Mouse (Mus musculus) right cerebral cortex, postnatal 25 days (tissue): ENCODE measurements at regions not wholly inside any gene's neighbourhood (a gene's known extent, or its start where the extent isn't known, plus 50 kb on each side); places are given as distances from the start of the nearest gene placed in this dataset.

Source experiments
- DNase-seq: peaks from one replicate; pipeline ENCODE4 v3.0.0; 2022

GRCm38 (mm10) chr6:67186537-67187274, 51.3 kb upstream of the Serbp1 start:
- DNase-seq: peak; percentile 17

- no peak for DNase-seq
Measured at GRCm38 (mm10) chr6:67184662-67185061, 53.3 kb upstream of the Serbp1 start.

- no peak for DNase-seq
Measured at GRCm38 (mm10) chr6:67183481-67184215, 54.3 kb upstream of the Serbp1 start.

DNA sequence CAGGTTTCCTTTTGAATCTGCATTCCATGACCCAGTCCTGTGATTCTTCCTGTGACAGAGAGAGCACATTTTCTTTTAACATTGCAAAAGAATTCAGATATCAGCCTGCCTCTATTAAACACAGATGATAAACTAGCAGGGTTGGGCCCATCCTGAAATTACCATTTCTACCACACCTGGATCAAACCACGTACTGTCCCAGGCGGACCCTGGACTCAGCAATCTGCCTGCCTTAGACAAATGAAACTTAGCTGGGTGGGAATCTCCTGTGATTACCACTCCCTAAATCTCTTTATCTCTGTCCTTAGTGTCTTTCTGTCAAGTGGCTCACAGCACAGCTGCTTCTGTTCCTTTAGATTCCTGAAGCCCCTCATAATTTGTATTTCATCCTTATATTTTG, 55.5 kb upstream of the Serbp1 start:
- no peak for DNase-seq

DNA sequence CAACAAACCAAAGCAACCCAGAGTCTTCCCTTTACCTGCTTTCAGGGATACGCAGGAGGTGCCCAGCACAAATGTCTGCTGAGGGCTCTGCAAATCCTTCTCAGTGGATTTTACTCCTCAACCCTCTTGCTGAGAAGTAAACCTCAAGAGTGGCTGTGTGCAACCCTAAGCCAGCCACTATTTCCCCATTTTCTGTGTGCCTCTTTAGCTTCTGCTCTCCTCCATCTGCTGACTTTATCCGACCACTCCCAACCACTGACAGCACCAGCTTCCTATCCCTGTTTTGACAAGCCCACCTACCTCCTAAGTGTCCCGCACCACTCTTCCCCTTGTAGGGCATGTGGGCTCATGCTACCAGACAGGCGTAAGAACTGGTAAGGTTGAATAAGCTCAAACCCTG, 56.5 kb upstream of the Serbp1 start:
- no peak for DNase-seq

DNA sequence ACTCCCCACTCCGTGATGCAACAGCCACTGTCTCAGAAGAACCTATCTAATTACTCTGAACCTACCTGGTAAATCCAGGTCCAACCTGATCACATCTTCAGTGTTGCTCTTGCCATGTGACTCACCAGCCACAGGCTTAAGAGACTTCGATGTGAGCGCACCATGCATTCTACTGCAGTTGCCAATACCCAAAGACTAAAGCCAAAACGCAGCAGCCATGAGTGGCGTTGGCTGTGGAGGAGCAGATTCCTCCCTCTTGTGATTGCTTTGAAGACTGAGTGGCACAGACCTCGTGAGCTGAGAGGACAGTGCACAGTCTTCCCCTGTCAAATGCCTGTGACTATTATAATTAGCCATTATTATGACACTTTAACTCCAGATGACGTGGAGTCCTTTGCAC, 58.6 kb upstream of the Serbp1 start:
- DNase-seq: no peak

- DNase-seq: no peak
Measured at GRCm38 (mm10) chr6:67178531-67178930, 59.4 kb upstream of the Serbp1 start.

DNA sequence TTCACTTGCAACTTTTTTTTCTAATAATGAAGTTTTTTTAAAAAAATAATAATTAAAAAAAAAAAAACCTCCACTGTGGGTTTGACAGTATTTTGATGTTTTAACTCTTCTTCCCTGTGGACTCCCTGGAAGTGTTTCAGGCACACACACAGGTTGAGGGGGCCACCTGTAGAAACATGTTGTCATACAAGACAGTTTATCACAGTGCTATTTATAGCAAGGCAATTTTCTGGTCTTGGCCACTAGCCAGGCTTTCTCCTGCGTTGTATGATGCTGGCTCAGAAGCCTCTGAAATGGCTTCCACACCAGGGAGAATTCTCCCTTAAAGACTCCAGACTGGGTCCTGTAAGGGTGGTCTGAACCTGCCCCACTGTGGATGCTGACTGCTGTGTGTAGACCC, 59.9 kb upstream of the Serbp1 start:
- DNase-seq: no peak

GRCm38 (mm10) chr6:67170674-67170946, 67.4 kb upstream of the Serbp1 start:
- DNase-seq: no peak

GRCm38 (mm10) chr6:67169873-67170673, 67.9 kb upstream of the Serbp1 start:
- DNase-seq: peak; percentile 23

GRCm38 (mm10) chr6:67168803-67169202, 69.2 kb upstream of the Serbp1 start:
- no peak for DNase-seq

DNA sequence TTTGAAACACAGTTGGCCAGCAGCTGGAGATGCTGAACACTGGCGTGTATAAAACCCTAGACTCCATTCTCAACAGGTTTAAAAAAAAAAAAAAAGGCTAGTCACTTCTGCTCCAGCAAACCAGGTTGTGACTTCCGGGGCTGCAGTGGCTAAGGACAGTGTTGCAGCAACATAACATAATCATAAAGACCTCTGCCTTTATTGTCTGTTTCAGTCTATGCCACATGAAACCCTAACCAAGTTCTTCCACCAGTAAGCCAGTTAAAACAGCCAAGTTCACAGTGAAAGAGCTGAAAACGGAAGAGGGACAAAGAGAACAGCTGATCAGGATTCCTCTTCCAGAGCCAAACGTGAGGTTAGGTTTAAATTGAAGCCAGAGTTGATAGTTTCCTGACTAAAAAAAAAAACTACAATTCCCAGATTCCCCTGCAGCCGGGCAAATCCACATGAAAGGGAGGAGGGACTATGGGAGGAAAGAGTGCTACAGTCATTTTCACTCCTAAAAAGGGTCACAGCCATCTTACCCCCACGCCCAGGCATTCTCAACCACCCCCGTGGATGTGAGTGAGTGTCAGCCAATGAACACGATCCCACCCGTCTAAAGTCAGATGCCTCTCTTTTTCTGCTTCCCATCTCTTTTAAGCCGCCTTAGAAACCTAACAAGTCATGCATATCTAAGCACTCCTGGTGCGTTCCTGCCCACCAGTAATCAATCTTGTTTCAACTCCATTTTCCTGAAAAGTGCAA, 69.8 kb upstream of the Serbp1 start:
- DNase-seq: peak; percentile 39

- DNase-seq: no peak
Measured at GRCm38 (mm10) chr6:67165091-67165490, 72.9 kb upstream of the Serbp1 start.

DNA sequence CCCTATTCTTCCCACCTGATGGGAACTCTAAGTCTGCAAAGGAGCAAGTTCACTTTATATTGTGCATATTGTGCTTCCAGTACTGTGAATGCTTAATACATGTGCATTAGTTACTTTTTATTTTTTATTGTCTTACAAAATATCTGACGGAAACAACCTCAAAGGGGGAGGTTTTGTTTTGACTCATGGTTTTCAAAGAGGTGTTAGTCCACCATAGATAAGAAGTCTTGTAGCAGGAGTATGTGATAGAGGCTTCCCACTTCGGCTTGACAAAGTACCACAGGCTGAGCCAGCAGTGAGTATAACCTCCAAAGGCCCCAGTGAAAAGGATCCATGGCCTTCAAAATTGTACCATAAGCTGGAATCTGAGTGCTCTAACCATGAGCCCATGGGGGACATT, 74.0 kb upstream of the Serbp1 start:
- DNase-seq: no peak

DNA sequence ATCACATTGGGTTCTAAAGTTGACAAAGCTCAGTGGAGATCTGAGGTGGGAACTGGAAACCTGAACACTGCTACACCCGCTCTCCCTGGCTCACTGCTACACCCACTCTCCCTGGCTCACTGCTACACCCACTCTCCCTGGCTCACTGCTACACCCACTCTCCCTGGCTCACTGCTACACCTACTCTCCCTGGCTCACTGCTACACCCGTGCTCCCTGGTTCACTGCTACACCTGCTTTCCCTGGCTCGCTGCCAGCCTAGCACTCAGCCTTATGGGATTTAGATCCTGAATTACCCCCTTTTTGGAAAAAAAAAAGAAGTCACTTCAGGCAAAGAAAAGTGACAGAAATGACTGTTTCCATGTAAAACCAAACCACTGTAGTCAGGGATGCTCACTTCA, 75.2 kb upstream of the Serbp1 start:
- no peak for DNase-seq

- DNase-seq: no peak
Measured at GRCm38 (mm10) chr6:67161610-67162009, 76.4 kb upstream of the Serbp1 start.

- no peak for DNase-seq
Measured at GRCm38 (mm10) chr6:67160564-67160963, 77.4 kb upstream of the Serbp1 start.

DNA sequence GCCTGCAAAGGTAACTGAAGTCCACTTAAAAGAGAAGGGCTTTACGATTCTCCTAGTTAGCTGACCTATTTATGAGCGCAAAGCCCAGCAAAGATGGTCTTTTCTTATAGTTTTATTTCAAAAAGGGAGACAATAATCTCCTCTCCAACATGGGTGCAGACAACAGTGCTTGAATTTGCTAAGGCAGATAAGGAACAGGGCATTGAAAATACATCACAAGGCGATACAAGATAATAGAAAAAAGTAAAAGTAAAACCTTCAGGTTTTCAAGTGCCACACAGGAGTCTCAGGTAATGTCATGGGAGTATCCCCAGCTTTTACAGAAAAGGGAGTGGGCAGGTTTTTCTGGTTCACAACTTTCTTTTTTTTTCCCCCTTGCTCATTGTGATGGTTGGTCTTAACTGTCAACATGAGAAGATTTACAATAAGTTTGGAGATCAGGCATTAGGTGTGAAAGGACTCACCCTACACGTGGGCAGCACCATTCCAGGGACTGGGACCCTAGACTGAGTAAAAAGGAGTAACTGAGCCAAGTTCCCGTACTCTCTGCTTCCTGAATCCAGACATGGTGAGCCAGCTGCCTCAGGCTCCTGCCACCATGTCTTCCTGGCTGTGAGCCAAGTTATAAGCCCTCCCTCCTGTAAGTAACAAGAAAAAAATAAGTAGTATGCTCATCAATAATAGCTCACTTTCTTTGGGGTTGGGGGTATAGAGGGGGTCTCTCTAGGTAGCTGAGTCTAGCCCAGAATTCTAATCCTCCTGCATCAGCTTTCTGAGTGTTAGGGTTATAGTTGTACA, 78.1 kb upstream of the Serbp1 start:
- no peak for DNase-seq

DNA sequence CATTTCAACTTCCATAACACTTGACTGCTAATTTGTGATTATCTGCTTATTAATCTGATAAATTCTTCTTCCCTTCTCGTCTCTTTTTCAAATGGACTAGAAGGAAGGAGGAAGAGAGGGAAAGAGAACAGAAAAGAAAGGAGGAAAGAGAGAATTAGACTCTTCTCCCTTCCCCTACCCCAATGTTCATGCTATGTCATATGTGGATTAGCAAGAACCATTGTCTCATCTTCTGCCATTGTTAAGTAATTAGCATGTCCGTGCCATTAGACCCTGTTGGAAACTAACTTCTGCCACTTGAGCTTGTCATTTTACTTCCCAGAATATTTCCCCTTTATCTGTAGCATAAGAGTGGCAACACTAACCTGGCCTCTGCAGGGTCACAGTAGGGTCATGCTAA, 78.8 kb upstream of the Serbp1 start:
- no peak for DNase-seq

DNA sequence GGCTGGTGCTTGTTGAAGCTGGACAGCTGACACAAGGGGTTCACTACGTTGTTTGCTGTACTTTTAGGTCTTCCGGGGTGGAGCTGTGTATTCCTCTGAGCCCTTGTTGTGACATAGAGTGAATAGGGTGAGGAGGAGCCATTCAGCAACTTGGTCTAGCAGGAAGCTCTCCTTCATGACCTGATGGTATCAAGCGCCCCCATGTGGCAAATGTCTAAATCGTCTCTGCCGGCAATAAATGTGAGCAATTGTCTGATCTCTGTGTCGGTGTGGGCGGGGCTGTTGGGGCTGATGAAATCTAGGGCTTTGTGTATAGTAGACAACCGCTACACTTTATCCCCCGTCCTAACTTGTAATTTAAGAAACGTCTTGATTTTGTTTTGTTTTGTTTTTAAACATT, 79.2 kb upstream of the Serbp1 start:
- DNase-seq: peak; percentile 79

- DNase-seq: no peak
Measured at GRCm38 (mm10) chr6:67152845-67153468, 85.0 kb upstream of the Serbp1 start.

DNA sequence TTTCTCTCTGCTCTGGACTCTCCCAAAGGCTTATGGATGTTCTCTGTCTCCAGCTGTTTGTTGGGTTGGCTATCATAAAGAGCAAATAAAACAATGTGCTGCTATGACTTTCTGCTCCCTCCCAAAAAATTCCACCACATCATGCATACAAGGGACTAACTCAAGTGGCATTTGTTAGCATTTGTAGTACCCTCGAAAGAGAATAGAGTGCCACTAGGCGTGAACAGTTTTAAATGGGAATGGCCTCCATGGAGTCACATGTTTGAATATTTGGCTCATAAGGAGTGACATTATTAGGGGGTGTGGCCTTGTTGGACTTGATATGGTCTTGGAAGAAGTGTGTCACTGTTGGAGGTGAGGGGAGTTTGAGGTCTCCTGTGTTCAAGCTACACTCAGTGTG, 86.5 kb upstream of the Serbp1 start:
- no peak for DNase-seq
